Mouse (Mus musculus): Measurements from ENCODE around the gene Ttll11. TPM values are rescaled to one million over a fixed set of nuclear protein-coding genes. Genes with fewer than 3 reads are reported as not detected.

The Ttll11 gene
- polyA plus RNA-seq, 1 experiment: not detected

GRCm38 (mm10) chr2:35942960-35943359, 36.8 kb downstream of the Ttll11 start:
- Histone ChIP-seq H3K27ac (ENCODE audit: insufficient read depth, low read depth, low read length) (no peak overlapping the region), H3K4me1 (ENCODE audit: control insufficient read depth, insufficient read depth, low read length) (peaks cover 3% of the 10 kb centered on the region; the same call in 1 of the 2 replicates), H3K4me3 (ENCODE audit: insufficient read depth, low read length) (no peak overlapping the region)
- TF ChIP-seq CTCF (IDR thresholded peaks at IDR 0.05; ENCODE audit: low read depth, low read length) (no peak), POLR2A (IDR thresholded peaks at IDR 0.05; ENCODE audit: borderline replicate concordance, low read depth, low read length) (no peak)

GRCm38 (mm10) chr2:35935045-35935444, 44.7 kb downstream of the Ttll11 start:
- no peak for TF ChIP-seq POLR2A (IDR thresholded peaks at IDR 0.05; ENCODE audit: borderline replicate concordance, low read depth, low read length)
- no peak for TF ChIP-seq CTCF (IDR thresholded peaks at IDR 0.05; ENCODE audit: low read depth, low read length)
- Histone ChIP-seq H3K4me3 (ENCODE audit: insufficient read depth, low read length) (no peak overlapping the region), H3K27ac (ENCODE audit: insufficient read depth, low read depth, low read length) (no peak overlapping the region), H3K4me1 (ENCODE audit: control insufficient read depth, insufficient read depth, low read length) (0 out of 2 replicates have a peak, but pooled peaks cover 2% of the 10 kb centered on the region)

- H3K4me1 ChIP-seq (ENCODE audit: control insufficient read depth, insufficient read depth, low read length): 0 out of 2 replicates have a peak, but pooled peaks cover 2% of the 10 kb centered on the region
- no peak overlapping the region for H3K4me3 ChIP-seq (ENCODE audit: insufficient read depth, low read length)
- no peak overlapping the region for H3K27ac ChIP-seq (ENCODE audit: insufficient read depth, low read depth, low read length)
- TF ChIP-seq CTCF (IDR thresholded peaks at IDR 0.05; ENCODE audit: low read depth, low read length) (no peak), POLR2A (IDR thresholded peaks at IDR 0.05; ENCODE audit: borderline replicate concordance, low read depth, low read length) (no peak)
These were observed 46.6 kb downstream of the Ttll11 start for GRCm38 (mm10) chr2:35933116-35933515.

- 0 out of 2 replicates have a peak, but pooled peaks cover 2% of the 10 kb centered on the region for H3K4me1 ChIP-seq (ENCODE audit: control insufficient read depth, insufficient read depth, low read length)
- no peak overlapping the region for H3K4me3 ChIP-seq (ENCODE audit: insufficient read depth, low read length)
- H3K27ac ChIP-seq (ENCODE audit: insufficient read depth, low read depth, low read length): no peak overlapping the region
- TF ChIP-seq CTCF (IDR thresholded peaks at IDR 0.05; ENCODE audit: low read depth, low read length) (peak; percentile 6; the same call in 1 of the 2 replicates), POLR2A (IDR thresholded peaks at IDR 0.05; ENCODE audit: borderline replicate concordance, low read depth, low read length) (no peak)
These were observed 48.1 kb downstream of the Ttll11 start for GRCm38 (mm10) chr2:35931619-35932018.

- H3K27ac ChIP-seq (ENCODE audit: insufficient read depth, low read depth, low read length): no peak overlapping the region
- H3K4me1 ChIP-seq (ENCODE audit: control insufficient read depth, insufficient read depth, low read length): 0 out of 2 replicates have a peak, but pooled peaks cover 2% of the 10 kb centered on the region
- H3K4me3 ChIP-seq (ENCODE audit: insufficient read depth, low read length): no peak overlapping the region
- TF ChIP-seq CTCF (IDR thresholded peaks at IDR 0.05; ENCODE audit: low read depth, low read length): peak; percentile 90
- TF ChIP-seq POLR2A (IDR thresholded peaks at IDR 0.05; ENCODE audit: borderline replicate concordance, low read depth, low read length): no peak
These were observed 49.1 kb downstream of the Ttll11 start for GRCm38 (mm10) chr2:35930498-35931149.

GRCm38 (mm10) chr2:35928133-35928532, 51.6 kb downstream of the Ttll11 start:
- Histone ChIP-seq H3K27ac (ENCODE audit: insufficient read depth, low read depth, low read length) (no peak overlapping the region), H3K4me1 (ENCODE audit: control insufficient read depth, insufficient read depth, low read length) (no peaks in the 10 kb centered on the region), H3K4me3 (ENCODE audit: insufficient read depth, low read length) (no peak overlapping the region)
- TF ChIP-seq POLR2A (IDR thresholded peaks at IDR 0.05; ENCODE audit: borderline replicate concordance, low read depth, low read length): no peak
- no peak for TF ChIP-seq CTCF (IDR thresholded peaks at IDR 0.05; ENCODE audit: low read depth, low read length)

GRCm38 (mm10) chr2:35924947-35925346, 54.8 kb downstream of the Ttll11 start:
- no peak overlapping the region for H3K27ac ChIP-seq (ENCODE audit: insufficient read depth, low read depth, low read length)
- no peak overlapping the region for H3K4me3 ChIP-seq (ENCODE audit: insufficient read depth, low read length)
- no peaks in the 10 kb centered on the region for H3K4me1 ChIP-seq (ENCODE audit: control insufficient read depth, insufficient read depth, low read length)
- TF ChIP-seq CTCF (IDR thresholded peaks at IDR 0.05; ENCODE audit: low read depth, low read length) (no peak), POLR2A (IDR thresholded peaks at IDR 0.05; ENCODE audit: borderline replicate concordance, low read depth, low read length) (no peak)

- H3K4me1 ChIP-seq (ENCODE audit: control insufficient read depth, insufficient read depth, low read length): no peaks in the 10 kb centered on the region
- no peak for TF ChIP-seq POLR2A (IDR thresholded peaks at IDR 0.05; ENCODE audit: borderline replicate concordance, low read depth, low read length)
- no peak overlapping the region for H3K4me3 ChIP-seq (ENCODE audit: insufficient read depth, low read length)
- no peak overlapping the region for H3K27ac ChIP-seq (ENCODE audit: insufficient read depth, low read depth, low read length)
These were observed 56.8 kb downstream of the Ttll11 start for GRCm38 (mm10) chr2:35922956-35923355.

GRCm38 (mm10) chr2:35912090-35912489, 67.6 kb downstream of the Ttll11 start:
- no peaks in the 10 kb centered on the region for H3K4me1 ChIP-seq (ENCODE audit: control insufficient read depth, insufficient read depth, low read length)
- no peak overlapping the region for H3K4me3 ChIP-seq (ENCODE audit: insufficient read depth, low read length)
- no peak overlapping the region for H3K27ac ChIP-seq (ENCODE audit: insufficient read depth, low read depth, low read length)
- TF ChIP-seq POLR2A (IDR thresholded peaks at IDR 0.05; ENCODE audit: borderline replicate concordance, low read depth, low read length) (no peak), CTCF (IDR thresholded peaks at IDR 0.05; ENCODE audit: low read depth, low read length) (no peak)

GRCm38 (mm10) chr2:35911675-35912074, 68.0 kb downstream of the Ttll11 start:
- no peak overlapping the region for H3K4me3 ChIP-seq (ENCODE audit: insufficient read depth, low read length)
- no peak overlapping the region for H3K27ac ChIP-seq (ENCODE audit: insufficient read depth, low read depth, low read length)
- TF ChIP-seq CTCF (IDR thresholded peaks at IDR 0.05; ENCODE audit: low read depth, low read length) (no peak), POLR2A (IDR thresholded peaks at IDR 0.05; ENCODE audit: borderline replicate concordance, low read depth, low read length) (no peak)
- no peaks in the 10 kb centered on the region for H3K4me1 ChIP-seq (ENCODE audit: control insufficient read depth, insufficient read depth, low read length)

All from bone marrow macrophage, adult 2 months (primary cell).